Mouse (Mus musculus): Measurements from ENCODE around the gene 1300017J02Rik. TPM values are rescaled to one million over a fixed set of nuclear protein-coding genes. Genes with fewer than 3 reads are reported as not detected.

1300017J02Rik gene
- polyA plus RNA-seq (2015; fragmentation: Illumina TruSeq; extraction: RNeasy Lipid Tissue Mini Kit (QIAGEN cat#74804); ENCODE audit: insufficient read depth, low read depth, low replicate concordance): not detected

GRCm38 (mm10) chr9:103304927-103305326 lies at the start of gene 1300017J02Rik, which contains the start of gene Topbp1:
TSS of gene 1300017J02Rik (minus strand) at chr9:103305082.
TSS of gene Topbp1 (plus strand) at chr9:103305215.

GRCm38 (mm10) chr9:103230151-103230951 lies 74.5 kb downstream of the 1300017J02Rik start, which contains the start of the genes Gm20425 and Trf:
TSS of gene Gm20425 (minus strand) at chr9:103230307.
TSS of gene Trf (minus strand) at chr9:103230444.

GRCm38 (mm10) chr9:103201561-103202260 lies 103.2 kb downstream of the 1300017J02Rik start, which contains the start of gene Srprb:
TSS of gene Srprb (minus strand) at chr9:103202137.

Other genes starting within 250 kb of the 1300017J02Rik start
- gene Rab6b, start 193.3 kb downstream of the 1300017J02Rik start, polyA plus RNA-seq (2015; fragmentation: Illumina TruSeq; extraction: RNeasy Lipid Tissue Mini Kit (QIAGEN cat#74804); ENCODE audit: insufficient read depth, low read depth, low replicate concordance): 7.2 TPM
- gene Srprb, start 102.9 kb downstream of the 1300017J02Rik start, polyA plus RNA-seq (2015; fragmentation: Illumina TruSeq; extraction: RNeasy Lipid Tissue Mini Kit (QIAGEN cat#74804); ENCODE audit: insufficient read depth, low read depth, low replicate concordance): 16.7 TPM
- not detected for gene Gm20425, start 74.8 kb downstream of the 1300017J02Rik start, polyA plus RNA-seq (2015; fragmentation: Illumina TruSeq; extraction: RNeasy Lipid Tissue Mini Kit (QIAGEN cat#74804); ENCODE audit: insufficient read depth, low read depth, low replicate concordance)
- gene Trf, start 74.6 kb downstream of the 1300017J02Rik start, polyA plus RNA-seq (2015; fragmentation: Illumina TruSeq; extraction: RNeasy Lipid Tissue Mini Kit (QIAGEN cat#74804); ENCODE audit: insufficient read depth, low read depth, low replicate concordance): 81.1 TPM
- gene Topbp1, start 133 bp upstream of the 1300017J02Rik start, polyA plus RNA-seq (2015; fragmentation: Illumina TruSeq; extraction: RNeasy Lipid Tissue Mini Kit (QIAGEN cat#74804); ENCODE audit: insufficient read depth, low read depth, low replicate concordance): 3.8 TPM
- gene Cdv3, start 60.8 kb upstream of the 1300017J02Rik start, polyA plus RNA-seq (2015; fragmentation: Illumina TruSeq; extraction: RNeasy Lipid Tissue Mini Kit (QIAGEN cat#74804); ENCODE audit: insufficient read depth, low read depth, low replicate concordance): 28.3 TPM
- not detected for gene Bfsp2, start 175.3 kb upstream of the 1300017J02Rik start, polyA plus RNA-seq (2015; fragmentation: Illumina TruSeq; extraction: RNeasy Lipid Tissue Mini Kit (QIAGEN cat#74804); ENCODE audit: insufficient read depth, low read depth, low replicate concordance)

Measured in pancreas, adult 10 weeks (tissue).